Comparison of ENCODE assay signal across 9 mouse cellular contexts in genomic region chr10:119065133-119065817, GRCm38 (mm10).
DNase-seq lines count a peak whose midpoint lies in the region; ATAC-seq and TF ChIP-seq lines count a peak whose summit lies in the region.
"Had no signal": no experiment of that assay in that cellular context is flagged by ENCODE, and none has a peak within 500 bp of the region (broad histone marks: within the 10 kb centered on the region; RNA-seq: fewer than 3 reads in every experiment).

No protein-coding gene starts in this region.

- no peak for TF ChIP-seq POLR2A in brain, embryonic 14.5 days (IDR thresholded peaks at IDR 0.05; ENCODE audit: borderline replicate concordance, extremely low read depth, insufficient read depth, insufficient read length, poor library complexity, severe bottlenecking)

- peaks cover 8% of the 10 kb centered on the region for H3K4me1 ChIP-seq in hindbrain, embryonic 13.5 days (replicated peaks)
- no peaks in the 10 kb centered on the region for H3K4me1 ChIP-seq in midbrain, embryonic 11.5 days (ENCODE audit: control insufficient read depth, insufficient read depth, low read length)

- TF ChIP-seq CTCF in brain, embryonic 14.5 days (IDR thresholded peaks at IDR 0.05; ENCODE audit: borderline replicate concordance, extremely low read depth, insufficient read depth, insufficient read length): no peak
- TF ChIP-seq CTCF in gastrocnemius, adult 2 months (IDR thresholded peaks at IDR 0.05): no peak

- WGBS in hindbrain, embryonic 13.5 days: 38% methylated on average over 23 of the region's 23 CpGs
- WGBS in midbrain, embryonic 11.5 days: 53% methylated on average over 23 of the region's 23 CpGs

- peak overlapping the region; percentile 85 for H3K27ac ChIP-seq in gastrocnemius, adult 2 months
- peak overlapping the region; percentile 62 for H3K27ac ChIP-seq in hindbrain, embryonic 13.5 days
- H3K27ac ChIP-seq in midbrain, embryonic 11.5 days (ENCODE audit: low read depth, low read length): peak overlapping the region; percentile 10; the same call in 1 of the 2 replicates

- ATAC-seq in hindbrain, embryonic 13.5 days (ENCODE audit: low FRiP score): peak; percentile 89
- ATAC-seq in midbrain, embryonic 11.5 days (ENCODE audit: low FRiP score): peak; percentile 86

- peak overlapping the region; percentile 51; the same call in 1 of the 2 replicates for H3K9ac ChIP-seq in hindbrain, embryonic 13.5 days
- no peak overlapping the region for H3K9ac ChIP-seq in midbrain, embryonic 11.5 days (ENCODE audit: low read length)

- no peaks in the 10 kb centered on the region for H3K27me3 ChIP-seq in hindbrain, embryonic 13.5 days
- H3K27me3 ChIP-seq in midbrain, embryonic 11.5 days (ENCODE audit: control insufficient read depth, insufficient read depth, low read length): no peaks in the 10 kb centered on the region
- H3K27me3 ChIP-seq: CH12.LX had no signal

- no peaks in the 10 kb centered on the region for H3K9me3 ChIP-seq in hindbrain, embryonic 13.5 days
- H3K9me3 ChIP-seq in midbrain, embryonic 11.5 days (ENCODE audit: control insufficient read depth, low read length): no peaks in the 10 kb centered on the region

- intact Hi-C loops in gastrocnemius, adult 2 months (cut with DNase I): loop anchor here (5.0 kb wide), 1 partner anchor 68 kb away; no protein-coding TSS in a partner anchor

- H3K4me2 ChIP-seq in hindbrain, embryonic 13.5 days: peak overlapping the region; percentile 30
- no peak overlapping the region for H3K4me2 ChIP-seq in midbrain, embryonic 11.5 days

- DNase-seq in embryo, embryonic 10 days (ENCODE audit: low spot score): peak; percentile 68
- no peak for DNase-seq in embryo, embryonic 9.5 days (ENCODE audit: extremely low spot score)
- DNase-seq in brain, embryonic 14.5 days (ENCODE audit: low read depth): peak; percentile 93
- DNase-seq in gastrocnemius, adult 2 months: peak; percentile 90
- peak; percentile 20 to 32 for DNase-seq in layer of hippocampus, postnatal 36 days
- peak; percentile 89 for DNase-seq in midbrain, embryonic 11.5 days (ENCODE audit: low spot score, missing footprints)
- DNase-seq in testis, postnatal 14 days (ENCODE audit: low spot score): peak; percentile 80

- peak overlapping the region; percentile 56 for H3K4me3 ChIP-seq in gastrocnemius, adult 2 months
- no peak overlapping the region for H3K4me3 ChIP-seq in hindbrain, embryonic 13.5 days
- no peak overlapping the region for H3K4me3 ChIP-seq in midbrain, embryonic 11.5 days (ENCODE audit: low read depth, low read length)

- no peaks in the 10 kb centered on the region for H3K36me3 ChIP-seq in hindbrain, embryonic 13.5 days
- H3K36me3 ChIP-seq in midbrain, embryonic 11.5 days (ENCODE audit: control insufficient read depth, insufficient read depth, low read length): no peaks in the 10 kb centered on the region

Comparison
In these comparisons a context has a peak if more than half of its experiments do, and no peak if none do; other contexts are left out.
1. H3K27ac ChIP-seq: peak in every context shown above with its lines; median percentile 85 in gastrocnemius, adult 2 months; 62 in hindbrain, embryonic 13.5 days; 10 in midbrain, embryonic 11.5 days.